ENCODE assay signal across 8 mouse cellular contexts in the genomic region with DNA sequence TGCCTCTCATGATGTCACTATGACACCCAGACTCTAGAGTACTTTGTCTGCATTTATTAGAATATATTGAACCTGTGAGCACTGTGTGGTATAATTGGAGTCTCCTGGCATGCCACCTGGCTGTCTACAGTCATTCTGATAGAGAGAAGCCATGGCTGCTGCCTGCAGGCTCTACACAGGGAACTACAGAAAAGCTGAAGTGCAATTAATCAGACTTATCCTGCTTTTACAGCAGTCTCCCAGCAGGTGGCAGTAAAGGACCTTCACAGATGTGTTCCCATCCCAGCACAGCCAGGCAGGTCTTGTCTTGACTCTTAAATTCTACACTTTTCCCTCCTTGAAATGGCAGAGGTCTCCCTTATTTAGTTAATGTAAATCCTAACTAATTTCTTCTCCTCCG.
DNase-seq lines count a peak whose midpoint lies in the region; ATAC-seq and TF ChIP-seq lines count a peak whose summit lies in the region.

No protein-coding gene starts in this region.

- peak; percentile 53 to 68 for DNase-seq in CD8-positive naive resting alpha-beta T cell, adult 2 months (ENCODE audit: low read depth in 2 of 2, low spot score in 2 of 2)
- peak; percentile 73 to 81 for DNase-seq in adrenal gland, postnatal 36 days
- DNase-seq in embryonic facial prominence, embryonic 11.5 days (ENCODE audit: low spot score) = peak; percentile 89
- peak; percentile 78 to 85 for DNase-seq in heart, postnatal 14 days
- peak; percentile 74 to 83 for DNase-seq in kidney, postnatal 36 days
- peak; percentile 53 to 71 for DNase-seq in lung, adult 18-20 months
- peak; percentile 26 for DNase-seq in ovary, adult 18-20 months (ENCODE audit: low spot score)
- peak; percentile 88 for DNase-seq in thymus, adult 2 months

- ATAC-seq in embryonic facial prominence, embryonic 11.5 days (replicated peaks; ENCODE audit: insufficient number of reproducible peaks, low FRiP score, low TSS enrichment, low read depth) = peak; percentile 37; the same call in 1 of the 2 replicates

- TF ChIP-seq CTCF in thymus, adult 2 months (IDR thresholded peaks at IDR 0.05; ENCODE audit: borderline replicate concordance, control insufficient read depth, extremely low read depth, insufficient read depth, low read length, poor library complexity) = no peak

- H3K4me2 ChIP-seq in embryonic facial prominence, embryonic 11.5 days (ENCODE audit: low read depth, low read length) = no peak overlapping the region

- no peak overlapping the region for H3K27ac ChIP-seq in embryonic facial prominence, embryonic 11.5 days (replicated peaks; ENCODE audit: low read depth, low read length)
- no peak overlapping the region; the same call in 1 of the 2 replicates for H3K27ac ChIP-seq in thymus, adult 2 months (ENCODE audit: control insufficient read depth, insufficient read depth, low read length)

- H3K9me3 ChIP-seq in embryonic facial prominence, embryonic 11.5 days (replicated peaks; ENCODE audit: control insufficient read depth, low read length) = no peaks in the 10 kb centered on the region

- no peak overlapping the region for H3K9ac ChIP-seq in embryonic facial prominence, embryonic 11.5 days (replicated peaks; ENCODE audit: low read length)

- intact Hi-C loops in heart, postnatal 14 days (cut with DNase I) = loop anchor here (5.0 to 10.0 kb wide), 5 partner anchors 119 to 1286 kb away; no protein-coding TSS in a partner anchor

- H3K4me3 ChIP-seq in embryonic facial prominence, embryonic 11.5 days (ENCODE audit: low read depth, low read length) = no peak overlapping the region
- H3K4me3 ChIP-seq in thymus, adult 2 months (ENCODE audit: control insufficient read depth, insufficient read depth, low read length) = no peak overlapping the region

- H3K36me3 ChIP-seq in embryonic facial prominence, embryonic 11.5 days (replicated peaks; ENCODE audit: control insufficient read depth, insufficient read depth, low read depth, low read length) = no peaks in the 10 kb centered on the region; the same call in none of the 2 replicates
- no peaks in the 10 kb centered on the region for H3K36me3 ChIP-seq in thymus, adult 2 months (ENCODE audit: control insufficient read depth, insufficient read depth, low read length)

- H3K4me1 ChIP-seq in embryonic facial prominence, embryonic 11.5 days (ENCODE audit: control insufficient read depth, insufficient read depth, low read length) = no peaks in the 10 kb centered on the region
- H3K4me1 ChIP-seq in thymus, adult 2 months (replicated peaks; ENCODE audit: control insufficient read depth, insufficient read depth, low read length) = peaks cover 42% of the 10 kb centered on the region

- TF ChIP-seq POLR2A in thymus, adult 2 months (IDR thresholded peaks at IDR 0.05; ENCODE audit: control insufficient read depth, extremely low read depth, insufficient read depth, low read length, poor library complexity) = no peak

- H3K27me3 ChIP-seq in embryonic facial prominence, embryonic 11.5 days (ENCODE audit: control insufficient read depth, insufficient read depth, low read length) = no peaks in the 10 kb centered on the region
- H3K27me3 ChIP-seq in thymus, adult 2 months (ENCODE audit: control insufficient read depth, insufficient read depth, low read length) = no peaks in the 10 kb centered on the region

- 84% methylated on average over 1 of the region's 1 CpGs for WGBS in embryonic facial prominence, embryonic 11.5 days
- 57% methylated on average over 1 of the region's 1 CpGs for WGBS in thymus, adult 2 months

Comparison
In these comparisons a context has a peak if more than half of its experiments do, and no peak if none do; other contexts are left out.
1. DNase-seq: peak in every context shown above with its lines; median percentile 89 in embryonic facial prominence, embryonic 11.5 days; 88 in thymus, adult 2 months; 82 in heart, postnatal 14 days; 78 in kidney, postnatal 36 days; 77 in adrenal gland, postnatal 36 days; 62 in lung, adult 18-20 months; 60 in CD8-positive naive resting alpha-beta T cell, adult 2 months; 26 in ovary, adult 18-20 months.